Mouse (Mus musculus): ENCODE data around the gene Pex11a. TPM values are rescaled to one million over a fixed set of nuclear protein-coding genes. Genes with fewer than 3 reads are reported as not detected.

Pex11a gene
- total and polyA plus RNA-seq, 3 experiments, result 2.1 to 4.3 (median 3.4) TPM

DNA sequence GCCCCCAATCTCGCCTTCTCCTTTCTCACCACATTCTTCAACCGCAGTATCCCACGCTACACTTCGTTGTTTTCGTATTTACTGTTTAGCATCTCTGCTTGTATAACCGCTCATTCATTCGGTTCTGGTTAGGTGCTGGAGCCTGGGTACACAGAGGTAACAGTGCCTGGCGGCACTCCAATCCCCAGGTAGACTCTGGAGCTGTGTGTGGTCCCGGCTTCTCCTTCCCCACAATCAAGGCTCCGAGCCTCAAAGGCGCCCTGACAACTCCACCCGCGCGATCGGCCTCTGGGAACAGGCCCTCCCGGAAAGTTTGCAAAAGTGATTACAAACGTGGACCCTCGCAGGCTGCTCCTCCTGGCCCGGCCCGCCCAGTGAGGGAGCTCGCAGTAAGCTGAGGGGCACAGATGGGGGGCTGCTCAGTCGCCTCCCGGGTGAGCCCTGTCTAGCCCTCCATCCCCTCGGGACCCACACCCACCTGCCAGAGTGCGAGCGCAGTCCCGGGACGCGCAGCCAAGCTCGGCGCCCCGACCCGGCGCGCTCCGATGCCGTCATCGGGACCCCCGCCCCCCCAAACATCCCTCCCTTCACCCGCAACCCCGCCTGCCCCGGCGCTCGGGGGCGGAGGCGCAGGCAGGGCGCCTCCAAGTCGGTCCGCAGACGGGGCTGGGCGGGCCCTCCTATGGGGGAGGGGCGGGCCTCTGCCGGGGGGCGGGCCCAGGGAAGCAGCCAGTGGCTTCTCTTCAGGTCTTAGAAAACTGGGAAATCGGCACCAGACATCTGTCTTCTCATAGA is 27.5 kb downstream of the Pex11a start, which contains the start of gene Kif7:
Gene Kif7, minus strand, starts transcription at position 534 of the 795 bp plus-strand sequence.
- H3K27me3 ChIP-seq (replicated peaks), result peaks cover 28% of the 10 kb centered on the region
- in situ Hi-C loops (cut with MboI; ENCODE audit: low pct_ligation_motif_present, low pct_unique_long_range_greater_than_20kb, low sequenced_read_pairs) (no loop called here), dilution Hi-C loops (cut with MboI; ENCODE audit: extremely low pct_ligation_motif_present, extremely low pct_unique_long_range_greater_than_20kb, low sequenced_read_pairs) (no loop called here)
- DNase-seq (ENCODE audit: extremely low read depth), result peak; percentile 77
- H3K9ac ChIP-seq (ENCODE audit: insufficient read depth, low read depth), result peak within 1 kb of the TSS; percentile 4
- peaks cover 5 to 21% of the 10 kb centered on the region in 2 experiments for H3K36me3 ChIP-seq (replicated peaks in 1 of 2; ENCODE audit: control insufficient read depth in 1 of 2, insufficient read depth in 1 of 2, low read length in 1 of 2)
- peaks cover 2 to 13% of the 10 kb centered on the region in 2 experiments; a peak in 3 of 4 replicates for H3K4me1 ChIP-seq (ENCODE audit: control insufficient read depth in 1 of 2, insufficient read depth in 2 of 2)
- H3K79me2 ChIP-seq (replicated peaks; ENCODE audit: control insufficient read depth, extremely low read depth, insufficient read depth, poor library complexity, severe bottlenecking), result no peaks in the 10 kb centered on the region
- peak; percentile 68; the same call in 1 of the 2 replicates for TF ChIP-seq HCFC1 (IDR thresholded peaks at IDR 0.05; ENCODE audit: low read depth, low read length)
- TF ChIP-seq SMC3 (IDR thresholded peaks at IDR 0.05; ENCODE audit: low read depth, low read length), result no peak
- TF ChIP-seq POLR2A (IDR thresholded peaks at IDR 0.05; ENCODE audit: low read depth, low read length), result peak; percentile 66
- peak; percentile 39; the same call in 1 of the 2 replicates for TF ChIP-seq NELFE (IDR thresholded peaks at IDR 0.05; ENCODE audit: low read depth, low read length)
- peak; percentile 55; the same call in 1 of the 2 replicates for TF ChIP-seq MXI1 (IDR thresholded peaks at IDR 0.05; ENCODE audit: low read depth, low read length)
- TF ChIP-seq MAZ (IDR thresholded peaks at IDR 0.05; ENCODE audit: low read depth, low read length), result peak; percentile 84
- 0 out of 2 replicates have a peak, but pooled peaks have one; percentile 34 for TF ChIP-seq POLR2AphosphoS2 (IDR thresholded peaks at IDR 0.05; ENCODE audit: low read depth, low read length)
- peak; percentile 69; the same call in 1 of the 2 replicates for TF ChIP-seq SIN3A (IDR thresholded peaks at IDR 0.05; ENCODE audit: low read length)
- TF ChIP-seq NRF1 (IDR thresholded peaks at IDR 0.05; ENCODE audit: low read depth, low read length), result peak; percentile 24; the same call in 1 of the 2 replicates
- peak; percentile 32; the same call in 1 of the 2 replicates for TF ChIP-seq ELF1 (IDR thresholded peaks at IDR 0.05; ENCODE audit: low read depth, low read length)
- no peak for TF ChIP-seq USF2 (conservative IDR thresholded peaks at IDR 0.05; ENCODE audit: low read depth, low read length)
- TF ChIP-seq EP300 (IDR thresholded peaks at IDR 0.05; ENCODE audit: low read length), result no peak
- no peak for TF ChIP-seq PAX5 (IDR thresholded peaks at IDR 0.05; ENCODE audit: low read length)
- no peak for TF ChIP-seq KAT2A (IDR thresholded peaks at IDR 0.05; ENCODE audit: insufficient replicate concordance, low read length)
- no peak for TF ChIP-seq E2F4 (IDR thresholded peaks at IDR 0.05; ENCODE audit: insufficient replicate concordance, low read depth, low read length)
- TF ChIP-seq ZMIZ1 (IDR thresholded peaks at IDR 0.05; ENCODE audit: low read depth, low read length), result 0 out of 2 replicates have a peak, but pooled peaks have one; percentile 55
- 0 out of 2 replicates have a peak, but pooled peaks have one; percentile 9 for TF ChIP-seq IRF4 (IDR thresholded peaks at IDR 0.05; ENCODE audit: low read depth, low read length)
- no peak for TF ChIP-seq RAD21 (IDR thresholded peaks at IDR 0.05; ENCODE audit: low read depth, low read length)
- TF ChIP-seq MEF2A (IDR thresholded peaks at IDR 0.05; ENCODE audit: borderline replicate concordance, low read depth, low read length), result no peak
- H3K9me3 ChIP-seq (replicated peaks; ENCODE audit: low read length), result peaks cover 5% of the 10 kb centered on the region
- peak within 1 kb of the TSS; percentile 60 for H3K4me2 ChIP-seq (ENCODE audit: insufficient read depth, low read depth, poor library complexity, severe bottlenecking)
- H3K4me3 ChIP-seq (replicated peaks in 1 of 3; ENCODE audit: low read depth in 2 of 3, low read length in 2 of 3, poor library complexity in 1 of 3), result peak within 1 kb of the TSS; percentile 63 to 81 (median 77)
- no peak within 1 kb of the TSS for H3K27ac ChIP-seq (ENCODE audit: insufficient read depth, low read depth)

All from CH12.LX (cell line).